Mouse (Mus musculus): ENCODE measurements around the gene Rgs2. TPM values are rescaled to one million over a fixed set of nuclear protein-coding genes. Genes with fewer than 3 reads are reported as not detected.

Rgs2 gene
- total and polyA plus RNA-seq, 3 experiments: 1.2 to 2.9 TPM; not detected in 1

DNA sequence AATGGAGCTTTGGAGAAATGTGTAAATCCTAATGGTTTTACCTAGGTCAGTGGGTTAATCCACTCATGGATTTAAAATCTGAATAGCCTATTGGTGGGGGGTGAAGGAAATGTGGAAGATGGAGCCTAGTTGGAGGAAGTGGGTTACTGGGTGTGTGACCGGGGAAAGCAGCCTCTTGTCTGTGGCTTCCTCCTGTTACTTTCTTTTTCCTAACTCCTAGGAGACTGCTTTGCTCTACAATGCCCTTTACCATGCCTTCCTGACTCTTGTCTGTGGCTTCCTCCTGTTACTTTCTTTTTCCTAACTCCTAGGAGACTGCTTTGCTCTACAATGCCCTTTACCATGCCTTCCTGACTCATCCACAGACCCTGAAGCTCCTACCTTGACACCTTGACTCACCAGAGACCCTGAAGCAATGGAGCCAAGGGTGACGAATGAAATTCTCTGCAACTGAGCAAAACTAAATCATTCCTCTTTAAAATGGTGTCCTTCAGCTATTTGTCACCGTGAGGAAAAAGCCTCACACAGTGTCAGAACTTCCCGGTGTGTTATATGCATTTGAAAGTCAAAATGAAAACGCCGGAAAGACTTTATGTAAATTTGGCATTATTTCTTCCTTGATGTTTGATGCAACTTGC lies 18.9 kb downstream of the Rgs2 start:
- no peak for DNase-seq (ENCODE audit: low read depth, low spot score)
- Histone ChIP-seq H3K27ac (ENCODE audit: control insufficient read depth, low read depth, low read length) (no peak overlapping the region), H3K27me3 (ENCODE audit: control insufficient read depth in 1 of 2, insufficient read depth in 2 of 2, low read length in 2 of 2) (no peaks in the 10 kb centered on the region), H3K9me3 (replicated peaks; ENCODE audit: insufficient read depth, low read length) (no peaks in the 10 kb centered on the region), H3K9ac (ENCODE audit: control insufficient read depth, low read depth, low read length, poor library complexity, severe bottlenecking) (no peak overlapping the region), H3K36me3 (ENCODE audit: control insufficient read depth in 1 of 2, insufficient read depth in 2 of 2, low read length in 2 of 2) (no peaks in the 10 kb centered on the region; a peak in 1 of 4 replicates), H3K79me2 (ENCODE audit: control insufficient read depth, insufficient read depth, low read length, poor library complexity) (no peaks in the 10 kb centered on the region), H3K4me3 (ENCODE audit: control insufficient read depth in 1 of 2, insufficient read depth in 1 of 2, low read depth in 2 of 2, low read length in 2 of 2) (no peak overlapping the region), H3K4me1 (ENCODE audit: control insufficient read depth in 1 of 2, insufficient read depth in 2 of 2, low read length in 2 of 2) (no peaks in the 10 kb centered on the region)
- TF ChIP-seq MXI1 (IDR thresholded peaks at IDR 0.05; ENCODE audit: low read depth, low read length) (no peak), TBP (IDR thresholded peaks at IDR 0.05; ENCODE audit: low read depth, low read length) (no peak), NELFE (IDR thresholded peaks at IDR 0.05; ENCODE audit: low read depth, low read length) (no peak), ETS1 (IDR thresholded peaks at IDR 0.05; ENCODE audit: low read depth, low read length) (no peak), NRF1 (IDR thresholded peaks at IDR 0.05; ENCODE audit: insufficient read depth, low read depth, low read length, poor library complexity, severe bottlenecking) (no peak), GABPA (IDR thresholded peaks at IDR 0.05; ENCODE audit: low read depth, low read length) (no peak), USF2 (IDR thresholded peaks at IDR 0.05; ENCODE audit: borderline replicate concordance in 1 of 2, insufficient read depth in 1 of 2, low read depth in 1 of 2, low read length in 2 of 2) (no peak), TCF12 (IDR thresholded peaks at IDR 0.05; ENCODE audit: low read depth, low read length) (no peak), ZNF384 (IDR thresholded peaks at IDR 0.05; ENCODE audit: low read depth, low read length) (no peak), ZMIZ1 (IDR thresholded peaks at IDR 0.05; ENCODE audit: low read depth, low read length) (no peak), MAFK (IDR thresholded peaks at IDR 0.05; ENCODE audit: borderline replicate concordance, low read depth, low read length) (no peak), CHD2 (IDR thresholded peaks at IDR 0.05; ENCODE audit: low read length) (no peak), ELF1 (IDR thresholded peaks at IDR 0.05; ENCODE audit: low read depth, low read length) (no peak), MYB (IDR thresholded peaks at IDR 0.05; ENCODE audit: low read depth, low read length) (no peak), MEF2A (IDR thresholded peaks at IDR 0.05; ENCODE audit: extremely low read depth, insufficient replicate concordance, low read depth, low read length, poor library complexity, severe bottlenecking) (no peak), MAZ (IDR thresholded peaks at IDR 0.05; ENCODE audit: low read depth, low read length) (no peak), SIN3A (IDR thresholded peaks at IDR 0.05; ENCODE audit: low read length) (no peak), RAD21 (IDR thresholded peaks at IDR 0.05; ENCODE audit: low read depth, low read length) (no peak), MYC (IDR thresholded peaks at IDR 0.05; ENCODE audit: low read depth, low read length) (no peak), MAX (IDR thresholded peaks at IDR 0.05; ENCODE audit: low read length) (no peak)

Measured in MEL (cell line).